Mouse (Mus musculus) kidney, postnatal 14 days (tissue): Measurements from ENCODE around the gene Acer3.
"Not testable (repeated sequence)": the region's sequence is repeated elsewhere in the genome, so short reads cannot be mapped to it uniquely, and the experiment has no call there.

Experiments used
- DNase-seq: peaks from one replicate; pipeline ENCODE4 v3.0.0; 2022; ENCODE audit warnings: mixed read lengths

Gene Acer3

GRCm38 (mm10) chr7:98268166-98268565 is 52.8 kb downstream of the Acer3 start:
- peak; percentile 1 for DNase-seq

DNA sequence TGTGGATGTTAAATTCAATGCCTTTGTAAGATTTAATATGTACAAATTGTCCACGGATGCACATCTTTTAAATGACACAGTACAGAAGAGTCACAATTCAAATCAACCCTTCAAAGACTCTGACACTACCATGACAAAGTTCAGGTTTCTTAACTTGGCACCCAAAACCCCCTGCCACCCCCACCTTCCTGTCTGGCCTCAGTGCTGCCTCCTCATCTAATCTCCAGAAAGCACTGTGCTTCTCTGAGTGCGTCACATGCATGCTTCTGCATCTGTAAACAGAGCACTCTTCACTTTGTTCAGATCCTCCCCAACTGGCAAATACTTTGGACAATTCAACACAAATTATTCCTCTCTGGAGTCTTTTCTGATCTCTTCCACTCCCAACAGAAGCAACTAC is 68.5 kb downstream of the Acer3 start:
- DNase-seq = no peak

GRCm38 (mm10) chr7:98236686-98237359 is 84.2 kb downstream of the Acer3 start:
- DNase-seq = no peak

- DNase-seq = no peak
Observed at GRCm38 (mm10) chr7:98223796-98224195, 97.2 kb downstream of the Acer3 start.

GRCm38 (mm10) chr7:98216713-98217112 is 104.3 kb downstream of the Acer3 start:
- no peak for DNase-seq

DNA sequence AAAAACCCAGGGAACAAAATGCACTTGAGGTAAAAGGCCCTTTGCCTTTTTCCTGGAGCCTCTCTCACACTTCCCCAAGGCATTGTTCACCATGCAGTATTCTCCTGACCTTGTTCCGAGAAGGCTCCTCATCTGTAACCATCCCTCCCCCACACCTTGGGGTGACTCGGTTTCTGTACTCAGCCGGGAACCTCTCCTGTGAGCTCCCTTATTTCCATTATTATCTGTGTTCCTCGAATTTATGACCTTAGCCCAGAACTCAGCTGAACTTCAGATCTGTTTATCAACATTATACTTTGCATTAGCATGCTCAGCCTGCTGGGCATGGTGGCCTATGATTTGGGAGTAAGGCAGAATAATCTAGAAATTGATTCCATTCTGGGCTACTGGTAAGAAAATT is 118.1 kb downstream of the Acer3 start:
- no peak for DNase-seq

GRCm38 (mm10) chr7:98201493-98202028 is 119.4 kb downstream of the Acer3 start:
- DNase-seq = no peak

DNA sequence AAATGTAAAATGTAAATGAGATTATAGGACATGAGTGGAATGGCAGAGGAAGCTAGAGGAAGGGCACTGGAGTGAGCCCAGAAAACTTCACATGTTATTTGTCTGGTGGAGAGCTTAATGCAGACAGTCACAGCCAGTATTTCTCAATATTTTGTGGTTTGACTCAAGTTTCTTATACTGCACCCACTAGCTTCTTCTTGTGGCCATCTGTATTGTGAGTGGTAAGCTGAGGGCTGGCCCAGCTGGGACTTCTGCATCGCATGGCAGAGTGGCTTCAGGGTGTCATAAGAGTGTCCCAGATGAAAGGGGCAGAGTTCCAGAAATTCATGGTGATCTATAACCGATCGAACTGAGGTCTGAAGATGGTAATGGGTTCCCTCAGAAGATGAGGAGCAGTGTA is 120.6 kb downstream of the Acer3 start:
- no peak for DNase-seq

- no peak for DNase-seq
Observed at GRCm38 (mm10) chr7:98199381-98199780, 121.6 kb downstream of the Acer3 start, which contains the start of gene B3gnt6. Gene B3gnt6, minus strand, starts transcription at chr7:98199481.

DNA sequence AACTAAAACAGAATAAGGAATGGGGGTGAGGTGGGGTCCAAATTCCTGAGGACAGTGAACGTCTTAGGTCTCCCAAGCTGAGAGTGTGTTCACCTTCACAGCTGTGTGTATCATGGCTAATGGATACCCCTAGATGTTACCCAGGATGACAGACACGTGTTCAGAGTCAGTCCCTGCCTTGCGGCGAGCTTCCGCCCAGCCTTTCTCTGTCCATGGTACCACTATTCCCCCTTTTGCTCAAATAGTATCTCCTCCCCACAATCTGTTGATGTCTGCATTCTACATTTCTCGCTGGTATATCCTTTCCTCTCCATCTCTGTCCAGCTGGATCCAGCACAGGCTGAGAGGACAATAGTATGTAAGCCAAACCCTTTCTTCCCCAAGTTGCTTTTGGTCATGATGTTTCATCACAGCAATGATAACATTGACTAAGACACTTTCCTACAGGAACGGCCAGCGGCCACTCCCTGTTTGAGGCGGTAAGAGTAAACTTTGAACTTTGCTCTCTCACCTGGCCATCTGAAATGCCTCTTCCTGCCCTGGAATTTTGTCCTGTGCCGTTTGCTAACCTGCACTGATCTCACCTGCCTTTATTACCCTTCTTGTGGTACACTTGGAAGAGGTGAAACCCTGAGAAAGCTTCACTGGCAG is 125.7 kb downstream of the Acer3 start:
- DNase-seq = no peak

- DNase-seq = peak; percentile 19
Observed at GRCm38 (mm10) chr7:98194026-98194792, 126.8 kb downstream of the Acer3 start.

DNA sequence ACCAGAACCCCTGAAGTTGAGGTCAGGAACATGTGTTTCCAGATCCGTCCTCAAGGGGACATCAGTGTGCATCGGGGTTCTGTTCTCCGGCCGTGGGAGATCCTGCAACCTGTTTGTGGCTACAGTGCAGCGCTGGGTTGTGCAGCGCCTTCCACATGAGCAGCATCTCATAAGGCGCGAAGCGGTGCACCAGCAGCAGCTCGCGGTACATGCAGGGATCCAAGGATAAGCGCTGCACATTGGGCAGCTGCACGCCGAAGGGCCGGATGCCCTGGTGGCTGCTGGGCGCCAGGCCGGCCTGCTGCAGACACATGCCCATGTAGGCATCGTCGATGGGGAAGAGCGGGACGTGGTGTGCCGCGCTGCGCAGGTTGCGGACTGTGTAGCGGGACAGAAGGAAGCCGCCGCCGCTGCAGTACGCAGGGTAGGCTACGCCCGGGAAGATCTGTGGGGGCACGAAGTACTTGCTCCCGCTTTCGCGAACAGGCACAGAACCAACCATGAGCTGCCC is 127.4 kb downstream of the Acer3 start:
- peak; percentile 19 for DNase-seq

GRCm38 (mm10) chr7:98191571-98192250 is 129.3 kb downstream of the Acer3 start:
- peak; percentile 65 for DNase-seq

DNA sequence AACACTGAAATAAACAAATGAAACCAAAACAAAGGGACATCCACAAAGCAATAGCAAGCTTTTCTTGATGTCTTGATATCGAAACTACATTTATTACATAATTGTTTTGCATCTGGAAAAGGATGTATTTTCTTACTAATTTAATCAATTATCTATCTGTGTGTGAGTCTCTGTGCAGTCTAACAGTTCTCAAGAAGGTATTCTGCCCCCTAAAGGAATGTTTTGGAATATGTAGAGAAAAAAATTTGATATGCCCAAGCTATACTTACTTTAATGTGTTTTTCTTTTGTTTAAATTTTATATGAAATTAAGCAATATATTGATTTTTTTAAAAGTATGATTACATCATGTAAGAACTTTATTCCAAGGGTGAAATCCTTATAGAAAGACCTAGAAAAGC is 130.4 kb downstream of the Acer3 start:
- no peak for DNase-seq

DNA sequence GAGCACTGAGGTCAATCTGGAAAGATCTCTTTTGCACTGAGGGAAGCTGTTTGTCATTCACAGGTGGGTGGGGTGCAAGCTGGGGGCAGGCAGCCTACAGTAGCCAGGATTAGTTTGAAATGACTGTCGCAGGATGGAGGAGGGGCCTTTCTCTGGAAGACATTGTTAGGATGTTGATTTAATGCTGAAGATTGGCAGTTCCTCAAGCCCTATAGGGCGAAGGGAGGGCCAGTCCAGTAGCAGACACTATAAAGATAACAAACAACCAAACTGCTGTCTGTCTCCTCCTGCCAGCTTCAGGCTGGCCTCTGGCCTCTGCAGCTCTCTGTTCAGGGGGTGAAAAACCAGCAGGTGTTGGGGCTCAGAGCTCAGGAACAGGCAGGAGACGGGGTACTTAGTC is 131.3 kb downstream of the Acer3 start:
- DNase-seq = no peak

- no peak for DNase-seq
Observed at GRCm38 (mm10) chr7:98188680-98189079, 132.3 kb downstream of the Acer3 start.

GRCm38 (mm10) chr7:98188238-98188637 is 132.8 kb downstream of the Acer3 start:
- DNase-seq = no peak

- DNase-seq = not testable (repeated sequence)
Observed at GRCm38 (mm10) chr7:98187332-98187731, 133.7 kb downstream of the Acer3 start.

DNA sequence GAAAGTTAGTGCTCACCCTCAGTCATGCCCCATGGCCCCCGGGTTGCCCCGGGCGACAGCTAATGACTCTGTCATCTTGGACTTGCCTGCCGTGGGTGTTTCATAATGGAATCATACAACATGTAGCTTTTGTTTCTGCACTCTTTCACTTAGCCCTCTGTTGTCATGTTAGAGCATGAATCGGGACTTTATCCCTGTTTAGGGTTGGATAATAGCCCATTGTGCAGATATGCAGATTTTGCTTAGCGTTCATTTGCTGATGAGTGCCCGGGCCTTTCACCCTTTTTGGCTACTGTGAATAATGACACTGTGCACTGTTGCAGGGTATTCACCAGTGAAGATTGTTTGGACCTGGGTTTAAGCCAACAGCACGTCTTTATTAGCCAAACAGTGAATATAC is 134.4 kb downstream of the Acer3 start:
- no peak for DNase-seq

DNA sequence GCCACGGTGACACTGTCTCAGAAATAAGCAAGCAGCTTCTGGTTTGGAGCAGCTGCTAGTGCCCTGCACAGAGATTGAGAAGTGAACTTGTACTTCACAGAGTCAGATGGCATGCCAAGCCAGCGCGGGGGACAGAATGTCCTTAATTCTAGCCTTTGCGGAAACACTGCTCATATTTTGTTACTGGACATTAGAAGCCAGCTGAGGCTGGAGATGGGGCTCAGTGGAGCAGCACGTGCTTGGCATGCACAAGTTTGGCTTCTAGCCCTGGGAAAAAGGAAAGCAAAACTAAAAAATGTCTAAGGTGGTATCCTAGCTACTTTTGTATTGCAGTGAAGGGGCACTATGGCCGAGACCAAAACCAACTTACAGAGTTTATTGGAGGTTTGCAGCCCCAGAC is 135.7 kb downstream of the Acer3 start:
- peak; percentile 56 for DNase-seq

GRCm38 (mm10) chr7:98178560-98179231 is 142.3 kb downstream of the Acer3 start:
- DNase-seq = peak; percentile 59

DNA sequence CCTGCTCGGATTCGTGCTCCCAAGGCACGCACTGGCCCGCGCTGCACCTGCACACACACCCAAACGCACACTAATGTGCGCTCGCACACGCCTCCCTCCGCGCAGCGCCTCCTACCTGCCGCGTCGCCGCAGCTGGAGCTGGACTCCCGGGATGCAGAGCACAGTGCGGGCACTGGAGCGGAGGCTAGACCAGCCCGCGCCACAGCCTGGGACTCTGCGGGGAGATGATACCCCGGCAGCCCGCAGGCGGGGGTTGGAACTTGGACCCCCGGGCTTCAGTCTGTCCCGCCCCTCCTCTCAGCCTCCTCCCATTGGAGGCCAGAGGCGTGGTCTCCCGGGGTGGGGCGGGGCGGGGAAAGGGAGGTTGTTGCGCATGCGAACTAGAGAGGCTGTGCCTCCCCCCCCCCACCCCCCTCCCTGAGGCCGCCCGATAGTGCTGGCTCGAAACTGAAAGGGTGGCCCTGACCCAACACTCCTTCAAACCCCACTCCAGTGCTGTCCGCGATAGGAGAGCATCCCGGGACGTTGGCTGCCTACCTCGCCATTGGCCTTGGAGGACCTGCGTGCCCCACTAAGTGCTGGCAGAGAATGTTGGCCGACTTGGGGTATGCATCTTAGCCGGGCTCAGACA is 143.0 kb downstream of the Acer3 start, which contains the start of gene Capn5:
Gene Capn5 (minus strand): TSS at position 346 of the 631 bp plus-strand sequence.
- peak; percentile 80 for DNase-seq
